Mouse (Mus musculus) bone marrow macrophage, adult 2 months (primary cell): ENCODE measurements around the gene Tmed3.
A peak's percentile ranks its signal among the peaks of the same experiment; 100 is the strongest.

Experiments used
- CTCF ChIP-seq: IDR thresholded peaks from 2 replicates; pipeline ENCODE4 v1.5.1; 2012; ENCODE audit warnings: low read depth, mild to moderate bottlenecking, low read length, moderate library complexity
- POLR2A ChIP-seq: IDR thresholded peaks from 2 replicates; pipeline ENCODE4 v1.6.1; 2012; ENCODE audit warnings: mild to moderate bottlenecking, low read depth, low read length, borderline replicate concordance

- no peak for TF ChIP-seq POLR2A
- peak; percentile 41; the same call in 1 of the 2 replicates for TF ChIP-seq CTCF
Measured at GRCm38 (mm10) chr9:89674014-89674618, 30.8 kb downstream of the Tmed3 start.
